Mouse (Mus musculus): ENCODE measurements at regions not wholly inside any gene's neighbourhood (a gene's known extent, or its start where the extent isn't known, plus 50 kb on each side); places are given as distances from the start of the nearest gene placed in this dataset.

DNA sequence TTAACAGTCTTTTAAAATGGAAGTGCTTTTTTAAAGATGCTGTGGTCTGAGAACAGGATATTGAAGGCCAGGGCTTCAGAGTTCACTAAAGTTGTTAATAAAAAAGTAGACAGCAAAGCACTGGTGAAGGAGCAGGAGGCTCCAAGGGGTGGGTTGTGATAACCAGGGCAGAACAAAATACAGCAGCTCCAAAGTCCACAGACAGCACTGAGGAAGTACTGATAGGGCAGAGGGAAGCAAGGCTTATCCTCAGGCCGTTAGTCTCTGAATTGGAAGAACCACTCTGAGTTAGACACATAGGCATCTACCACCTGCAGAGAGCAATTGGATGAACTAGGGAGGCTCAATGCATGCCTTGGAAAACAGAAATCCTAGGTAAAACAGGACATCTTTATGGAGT lies 62.1 kb downstream of the P2ry1 start:
- no peak for DNase-seq

DNA sequence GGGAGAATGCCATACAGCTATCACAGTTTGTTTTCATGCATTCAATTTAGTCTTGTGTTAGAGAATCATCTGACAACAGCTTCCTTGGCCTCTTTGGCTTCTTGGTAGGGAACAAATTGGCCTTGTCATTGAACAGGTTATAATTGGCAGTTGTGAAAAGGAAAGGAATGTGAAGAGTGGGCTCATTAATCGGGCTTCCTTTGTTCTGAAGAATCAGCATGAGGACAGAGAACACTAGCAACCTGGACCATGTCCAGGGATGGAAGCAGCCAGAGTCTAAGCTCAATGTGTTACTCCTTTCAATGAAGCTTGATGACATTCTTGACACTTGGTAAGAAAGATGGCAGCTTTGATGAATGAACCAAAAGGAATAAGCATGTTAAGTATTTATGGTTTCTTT lies 64.5 kb downstream of the P2ry1 start:
- DNase-seq, result no peak

DNA sequence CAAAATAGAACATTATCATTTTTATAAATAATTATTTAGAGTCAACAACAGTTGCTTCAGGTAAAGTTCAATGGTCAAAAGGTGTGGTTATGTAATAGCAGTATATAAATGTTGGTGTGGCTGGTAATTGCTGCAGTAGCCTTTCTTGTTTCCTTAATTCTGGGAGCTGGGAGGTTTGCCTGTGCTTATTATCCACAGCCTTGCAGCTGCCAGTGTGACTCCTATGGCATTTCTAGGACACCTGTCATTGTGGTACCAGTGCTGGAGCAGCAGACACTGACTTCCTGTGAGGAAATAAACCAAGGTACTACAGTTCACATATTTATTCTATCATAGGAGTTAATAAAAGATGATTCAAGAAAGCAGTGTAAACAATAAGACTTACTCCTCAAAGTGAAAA lies 65.6 kb downstream of the P2ry1 start:
- no peak for DNase-seq

DNA sequence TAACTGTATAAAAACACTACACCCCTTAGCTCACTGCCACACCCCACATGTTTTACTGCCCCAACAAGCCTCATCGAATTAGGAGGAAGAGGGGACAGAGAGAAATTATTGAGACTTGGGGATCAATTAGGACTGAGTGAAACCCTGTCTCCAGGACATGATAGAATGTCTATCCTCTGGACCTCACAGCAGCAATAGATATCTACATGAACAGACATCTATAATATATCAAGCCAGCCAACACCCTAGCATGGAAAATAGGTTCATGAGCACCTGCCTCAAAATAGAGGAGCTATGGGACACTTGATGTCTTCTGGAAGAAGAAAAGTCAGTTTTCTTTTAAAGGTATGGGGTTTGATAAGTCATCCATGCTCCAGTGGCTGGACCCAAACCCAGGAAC lies 68.4 kb downstream of the P2ry1 start:
- no peak for DNase-seq

DNA sequence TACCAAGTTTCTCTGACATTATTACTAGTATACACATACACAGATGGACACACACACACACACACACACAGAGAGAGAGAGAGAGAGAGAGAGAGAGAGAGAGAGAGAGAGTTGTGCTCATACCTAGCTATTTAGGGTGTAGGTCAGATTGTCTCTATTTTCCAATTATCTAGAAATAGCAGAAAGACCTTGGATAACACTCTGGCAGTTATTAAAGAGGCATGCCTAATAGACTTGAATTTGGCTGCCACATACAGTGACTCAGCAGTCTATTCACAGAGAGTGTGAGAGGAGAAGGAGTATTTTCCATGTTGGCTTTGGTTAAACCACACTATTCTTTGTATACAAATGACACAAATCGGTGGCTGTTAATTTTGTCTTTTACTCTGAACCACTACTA lies 69.7 kb downstream of the P2ry1 start:
- no peak for DNase-seq

DNA sequence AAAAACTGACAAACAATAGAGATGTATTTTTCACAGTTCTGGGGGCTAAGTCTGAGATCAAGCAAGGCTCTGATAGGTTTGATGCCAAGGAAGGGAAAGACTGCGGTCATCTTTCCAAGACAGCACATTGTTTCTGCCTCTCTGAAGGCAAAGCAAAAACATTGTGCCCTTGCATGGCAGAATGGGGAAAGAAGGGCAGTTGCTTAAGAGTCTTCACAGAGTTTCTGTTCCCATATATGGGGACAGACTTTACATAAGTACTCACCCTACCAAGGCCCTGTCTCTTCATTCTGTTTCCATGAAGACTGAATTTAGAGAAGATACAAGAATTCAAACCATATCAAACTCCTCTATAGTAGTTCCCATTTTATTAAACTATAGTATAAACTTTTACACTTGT lies 70.5 kb downstream of the P2ry1 start:
- no peak for DNase-seq

DNA sequence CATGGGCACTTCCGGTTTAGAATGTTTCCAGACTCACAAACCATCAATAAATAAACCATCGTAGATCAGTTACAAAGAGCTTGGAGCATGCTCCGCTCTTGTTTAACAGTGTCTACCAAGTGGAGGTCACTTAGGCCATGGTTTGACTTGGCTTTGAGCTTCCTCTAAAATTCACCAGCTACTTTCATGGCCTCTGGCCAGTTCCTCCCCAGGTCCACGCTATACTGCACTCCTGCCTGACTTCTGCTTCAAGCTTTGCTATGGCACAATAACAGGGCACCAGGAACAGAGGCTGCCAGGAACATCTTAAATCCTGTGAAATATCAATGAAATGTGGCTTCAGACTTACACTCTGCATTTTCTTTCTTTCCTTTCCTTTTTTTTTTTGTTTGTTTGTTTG lies 71.2 kb downstream of the P2ry1 start:
- no peak for DNase-seq

DNA sequence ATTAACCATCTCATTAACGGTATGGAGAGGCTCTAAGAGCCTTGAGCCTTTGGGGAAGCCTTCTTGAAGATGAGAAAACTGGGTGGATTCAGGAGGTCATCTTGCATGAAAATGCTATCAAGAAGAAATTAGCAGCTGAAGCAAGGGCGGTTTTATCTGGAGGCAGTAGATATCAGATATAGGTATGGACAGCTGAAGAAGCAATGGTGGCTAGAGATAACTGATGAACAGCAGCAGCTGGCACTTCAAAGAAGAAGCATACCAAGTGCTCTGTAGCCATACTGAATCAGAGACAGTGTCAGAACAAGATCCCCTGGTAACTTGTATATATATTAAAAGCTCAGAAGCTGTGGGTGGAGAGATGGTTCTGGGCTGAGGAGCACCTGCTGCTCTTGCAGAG lies 73.2 kb downstream of the P2ry1 start:
- DNase-seq, result no peak

DNA sequence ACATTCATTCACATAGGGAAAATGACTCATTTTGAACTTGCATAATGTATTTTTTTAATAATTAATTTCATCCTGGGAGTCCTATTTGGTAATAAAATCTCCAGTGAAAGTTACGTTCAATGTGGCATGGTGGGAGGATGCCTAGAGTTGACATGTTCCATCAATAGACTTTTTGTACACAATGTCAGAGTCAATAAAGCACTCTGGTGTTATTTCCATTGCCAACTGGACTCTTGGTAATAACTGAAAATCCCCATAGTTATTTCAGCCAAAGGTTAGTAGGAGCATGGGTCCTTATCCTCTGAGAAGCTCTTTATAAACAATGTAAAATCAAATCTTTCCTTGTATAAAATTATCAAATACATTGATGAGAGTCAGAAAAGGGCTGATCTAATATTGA lies 87.3 kb downstream of the P2ry1 start:
- no peak for DNase-seq

DNA sequence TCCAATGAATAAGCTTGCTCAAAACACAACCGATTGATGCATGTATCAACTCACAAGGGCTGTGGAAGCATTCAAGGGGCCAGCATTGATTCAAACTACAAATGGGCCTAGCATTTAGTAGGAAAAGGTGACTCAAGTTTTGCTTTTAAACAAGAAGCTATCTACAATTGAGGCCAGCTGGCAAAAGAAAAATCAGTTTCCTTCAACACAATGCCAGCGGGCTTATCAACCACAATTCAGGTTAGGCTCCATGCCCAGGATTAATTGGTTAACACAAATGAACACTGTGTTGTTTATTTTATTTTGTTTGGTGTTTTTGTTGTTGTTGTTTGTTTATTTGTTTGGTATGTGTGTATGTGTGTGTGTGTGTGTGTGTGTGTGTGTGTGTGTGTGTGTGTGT lies 89.4 kb downstream of the P2ry1 start:
- no peak for DNase-seq

DNA sequence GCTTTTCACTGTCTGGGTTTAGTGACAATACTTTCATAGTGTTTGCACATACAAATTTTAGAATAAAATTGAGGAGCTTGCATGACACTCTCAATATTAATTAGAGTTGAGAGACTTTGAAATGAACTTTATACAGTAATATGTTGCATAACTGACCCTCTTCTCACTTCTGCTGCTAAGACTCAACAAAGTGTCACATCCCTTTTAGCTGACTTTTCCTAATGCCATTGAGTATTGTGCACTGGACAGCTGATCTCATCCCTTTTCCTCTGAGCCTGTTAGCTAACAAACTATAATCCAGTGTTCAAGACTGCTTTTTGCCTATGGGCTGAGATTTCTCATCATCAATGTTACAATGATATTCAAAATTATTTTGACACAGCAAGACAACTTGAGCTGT lies 113.8 kb downstream of the P2ry1 start:
- DNase-seq, result no peak

DNA sequence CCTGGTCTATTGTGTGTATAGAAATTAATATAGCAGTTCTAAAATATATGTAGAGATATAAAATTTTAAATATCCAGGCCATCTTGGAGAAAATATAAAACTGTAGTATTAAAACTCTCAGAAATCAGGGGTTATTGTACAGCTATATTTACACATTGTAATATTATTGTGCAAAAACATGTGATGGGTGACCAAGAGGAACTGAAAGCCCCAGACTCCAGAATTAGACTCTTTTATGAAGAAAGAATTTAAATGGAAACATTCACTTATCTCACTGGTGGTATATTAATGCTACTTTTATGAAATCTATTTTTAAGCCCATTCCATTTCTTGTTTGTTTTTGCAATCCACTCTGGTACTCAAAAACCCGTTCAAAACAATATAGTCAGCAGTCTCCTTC lies 130.5 kb downstream of the P2ry1 start:
- DNase-seq, result no peak

DNA sequence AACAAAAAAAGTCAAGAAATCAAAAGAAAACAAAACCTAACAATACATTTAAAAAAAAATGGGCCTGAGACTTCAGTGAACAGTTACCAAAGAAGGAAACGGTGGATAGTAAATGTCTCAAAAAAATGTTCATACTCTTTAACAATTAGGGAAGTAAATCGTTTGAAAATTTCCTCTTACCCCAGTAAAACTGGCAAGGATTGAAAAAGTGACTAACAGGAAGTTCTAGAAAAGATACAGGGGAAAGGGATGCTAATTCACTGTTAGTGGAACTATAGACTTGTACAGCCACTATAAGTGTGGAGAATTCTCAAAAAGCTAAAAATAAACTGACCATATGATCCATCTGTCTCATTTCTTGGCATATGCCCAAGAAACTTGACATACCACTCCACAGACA lies 151.5 kb downstream of the P2ry1 start:
- DNase-seq, result no peak

DNA sequence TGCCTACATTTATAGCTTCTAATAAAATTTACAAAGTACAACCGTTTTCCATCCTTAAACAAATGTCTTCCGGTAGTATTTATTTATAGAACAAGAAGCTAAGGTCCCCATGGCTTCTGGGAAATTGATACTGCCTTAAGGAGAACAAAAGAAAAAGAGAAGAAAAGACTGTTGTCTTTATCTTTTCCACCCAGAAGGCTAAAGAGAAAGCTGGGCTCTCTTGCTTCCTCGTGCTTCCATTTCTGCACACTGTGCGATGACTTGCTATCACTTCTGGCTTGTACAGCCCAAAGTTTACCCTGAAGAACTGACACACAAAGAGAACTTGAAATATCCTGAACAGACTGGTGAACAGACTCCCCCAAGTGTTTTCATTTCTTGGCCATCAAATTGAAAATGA lies 157.2 kb downstream of the P2ry1 start:
- no peak for DNase-seq

DNA sequence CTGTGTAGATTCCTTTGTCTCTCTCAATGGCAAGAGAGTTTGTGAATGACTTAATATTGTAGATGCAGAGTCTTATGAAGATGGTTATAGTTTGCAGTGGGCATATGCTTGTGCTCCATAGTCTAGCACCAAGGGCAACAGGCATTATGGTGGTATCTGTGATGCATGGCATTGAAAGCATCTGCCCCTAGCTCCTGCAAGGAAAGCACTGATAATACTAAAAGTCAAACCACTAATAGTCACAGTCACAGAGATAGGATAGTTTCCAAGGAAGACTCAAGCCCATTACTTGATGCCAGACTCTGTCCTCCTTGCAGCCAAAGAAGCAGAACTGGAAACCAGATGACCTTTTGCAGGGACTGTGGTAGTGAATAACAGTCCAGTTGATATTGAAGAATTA lies 158.8 kb downstream of the P2ry1 start:
- DNase-seq, result no peak

DNA sequence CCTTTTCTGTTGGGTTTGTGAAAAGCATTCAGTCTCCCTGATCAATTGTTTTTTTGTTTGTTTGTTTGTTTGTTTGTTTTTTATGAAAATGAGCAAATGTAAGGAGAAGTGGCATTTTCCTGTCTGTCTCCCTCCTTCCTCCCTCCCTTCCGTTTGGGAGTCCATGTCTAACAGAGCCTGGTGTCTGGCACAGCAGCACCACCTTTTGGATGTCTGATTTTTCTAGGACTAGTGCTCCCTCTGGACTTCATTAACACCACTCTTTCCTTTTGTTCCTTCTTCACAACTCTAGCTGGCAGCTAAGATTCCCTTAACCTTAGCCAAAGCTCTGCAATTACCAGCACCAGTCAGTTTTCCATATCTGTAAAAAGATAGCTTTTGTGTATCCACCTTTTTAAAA lies 175.6 kb upstream of the Rap2b start:
- DNase-seq, result no peak

DNA sequence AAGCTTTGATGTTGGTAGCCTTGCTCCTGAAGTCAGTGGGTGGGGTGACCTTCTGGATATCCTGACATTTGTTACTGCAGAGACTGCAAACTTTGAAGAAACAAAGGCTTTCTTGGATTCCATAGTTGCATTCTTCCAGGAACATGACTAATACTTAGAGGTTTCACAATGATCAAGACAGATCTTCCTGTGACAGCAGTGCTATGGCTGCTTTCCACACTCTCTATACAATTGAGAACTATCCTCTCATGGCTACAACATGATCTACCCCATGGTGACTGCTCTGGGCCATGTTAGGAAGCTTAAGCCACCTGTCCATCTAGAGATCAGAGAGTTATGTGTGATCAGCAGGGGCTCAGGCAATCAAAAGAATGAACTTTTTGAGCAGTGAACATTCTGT lies 172.8 kb upstream of the Rap2b start:
- DNase-seq, result no peak

DNA sequence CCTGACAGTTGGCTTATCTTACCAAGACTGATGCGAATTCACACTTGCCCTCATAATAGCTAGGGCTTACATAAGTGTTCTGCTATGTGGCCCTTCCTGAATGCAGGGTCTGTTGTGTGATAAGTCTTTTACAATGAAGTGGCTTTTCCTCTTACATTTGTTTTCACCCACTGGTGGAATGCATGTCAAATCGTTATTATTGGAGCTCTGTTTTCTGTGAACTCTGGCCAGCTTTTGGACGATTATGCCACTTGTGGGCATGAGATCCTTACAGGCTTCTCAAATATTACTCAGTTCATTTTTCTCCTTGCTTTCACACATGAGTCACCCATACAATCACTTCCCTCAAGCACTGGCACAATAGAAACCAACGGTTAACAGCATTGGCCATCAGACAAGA lies 144.9 kb upstream of the Rap2b start:
- no peak for DNase-seq

DNA sequence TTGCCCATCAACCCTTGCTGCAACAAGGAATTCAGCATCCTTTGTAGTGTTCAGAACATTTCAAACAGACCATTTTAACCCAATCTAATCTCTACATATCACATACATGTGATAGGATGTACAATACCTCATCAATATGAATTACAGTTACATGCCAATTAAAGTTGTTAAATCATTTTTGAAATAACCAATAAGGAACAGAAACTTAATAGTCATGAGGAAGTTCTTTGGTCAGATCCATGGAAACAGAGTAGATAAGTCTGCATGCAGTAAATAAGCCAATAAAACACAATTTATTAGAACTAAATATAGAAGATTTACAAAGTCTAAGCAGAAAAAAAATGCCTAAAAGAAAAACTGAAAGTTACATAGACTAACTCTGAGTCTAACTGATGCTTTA lies 136.9 kb upstream of the Rap2b start:
- no peak for DNase-seq

DNA sequence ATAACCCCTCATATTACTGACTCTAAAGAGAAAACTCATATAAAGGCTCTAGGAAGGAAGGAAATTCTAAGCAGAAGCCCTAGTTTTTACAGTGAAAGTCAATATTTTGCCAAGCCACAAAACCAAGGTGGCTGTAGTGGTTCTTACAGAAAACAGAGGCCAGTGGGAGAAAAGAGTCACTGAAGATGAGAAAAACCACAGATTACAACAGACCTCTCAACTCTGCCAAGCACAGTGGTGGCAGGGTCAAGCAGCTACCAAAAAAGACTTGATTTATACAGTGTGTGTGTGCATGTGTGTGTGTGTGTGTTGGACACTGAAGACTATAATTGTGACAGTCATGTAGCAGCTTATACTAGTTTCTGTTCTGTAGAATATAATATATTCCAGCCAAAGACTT lies 136.4 kb upstream of the Rap2b start:
- peak; percentile 26 for DNase-seq

DNA sequence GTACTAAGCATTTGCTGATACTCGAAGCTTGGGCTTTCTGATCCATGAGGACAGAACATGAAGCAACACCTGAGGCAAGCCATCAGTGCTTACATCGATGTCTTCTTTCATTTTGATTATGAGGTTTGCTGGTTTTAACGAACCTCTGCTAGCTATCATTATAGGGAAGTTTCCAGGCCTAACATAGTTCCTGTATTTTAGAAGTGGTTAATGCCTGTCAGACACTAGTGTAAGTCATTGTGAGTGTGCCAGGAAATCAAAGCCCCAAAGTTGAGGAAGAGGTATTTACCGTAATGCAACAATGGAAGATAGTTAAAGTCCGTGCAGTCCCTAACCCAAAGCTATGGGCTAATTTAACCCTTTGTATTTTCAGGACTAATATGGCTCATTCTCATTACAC lies 120.1 kb upstream of the Rap2b start:
- DNase-seq, result no peak

DNA sequence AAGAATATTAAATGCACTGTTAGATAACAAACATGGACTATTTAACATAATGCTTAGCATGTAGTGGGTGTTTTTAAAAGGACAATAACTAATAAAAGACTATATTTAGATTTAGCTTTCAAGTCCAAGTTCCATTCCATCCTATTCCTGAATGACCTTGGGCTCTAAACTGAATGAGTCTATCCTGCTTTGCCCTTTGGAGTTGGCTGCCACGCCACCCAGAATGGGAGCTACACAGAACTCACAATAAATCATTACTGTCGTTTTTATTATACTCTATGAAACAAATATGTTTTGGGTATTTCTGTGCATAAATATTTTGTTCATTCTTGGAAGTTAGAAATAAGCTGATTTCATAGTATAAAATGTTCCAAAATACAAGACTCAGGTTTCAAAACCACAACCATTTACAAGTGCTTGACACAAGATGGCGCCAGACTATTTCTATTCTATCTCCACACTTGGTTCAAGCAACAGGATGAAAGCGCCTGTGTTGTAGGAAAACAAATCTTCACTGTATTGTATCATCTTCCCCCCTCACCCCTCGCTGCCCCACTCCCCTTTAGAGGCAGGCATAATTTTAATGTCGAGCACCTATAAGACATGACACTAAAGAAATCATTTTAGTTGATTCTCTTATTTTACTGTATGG lies 117.4 kb upstream of the Rap2b start:
- DNase-seq, result no peak

DNA sequence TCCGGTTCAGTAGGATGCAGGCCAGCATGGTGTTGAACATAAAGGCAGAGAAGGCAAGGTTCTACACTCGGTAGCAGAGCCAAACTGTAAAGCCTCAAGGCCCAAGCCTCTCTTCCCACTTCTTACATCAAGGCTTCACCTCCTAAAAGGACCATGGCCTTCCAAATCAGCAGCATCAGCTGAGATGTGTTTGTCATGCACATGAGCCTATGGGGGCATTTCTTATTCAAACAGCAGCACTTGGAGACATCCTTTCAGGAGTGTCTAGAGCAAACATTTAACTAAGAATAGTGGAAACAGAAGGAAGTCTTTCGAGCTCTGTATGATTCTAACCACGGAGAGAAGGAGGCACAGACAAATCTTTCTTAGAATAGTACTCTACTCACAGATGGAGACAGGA lies 115.0 kb upstream of the Rap2b start:
- no peak for DNase-seq

DNA sequence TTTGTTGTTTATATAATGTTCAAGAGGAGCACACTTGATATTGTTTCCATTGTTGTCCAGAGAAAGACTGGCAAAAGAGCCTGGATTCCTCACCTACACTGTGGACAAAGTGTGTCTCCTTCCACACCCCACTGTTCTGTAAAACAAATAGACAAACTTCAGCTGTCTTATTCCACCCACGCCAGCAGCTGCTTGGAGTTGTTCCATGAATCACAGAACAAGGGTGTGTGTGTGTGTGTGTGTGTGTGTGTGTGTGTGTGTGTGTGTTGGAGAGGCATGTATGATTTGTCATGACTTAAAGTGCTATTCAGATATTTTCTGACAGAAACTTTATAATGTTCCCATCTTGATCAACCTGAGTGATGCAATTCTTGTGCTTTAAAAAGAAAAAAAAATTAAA lies 114.1 kb upstream of the Rap2b start:
- no peak for DNase-seq

DNA sequence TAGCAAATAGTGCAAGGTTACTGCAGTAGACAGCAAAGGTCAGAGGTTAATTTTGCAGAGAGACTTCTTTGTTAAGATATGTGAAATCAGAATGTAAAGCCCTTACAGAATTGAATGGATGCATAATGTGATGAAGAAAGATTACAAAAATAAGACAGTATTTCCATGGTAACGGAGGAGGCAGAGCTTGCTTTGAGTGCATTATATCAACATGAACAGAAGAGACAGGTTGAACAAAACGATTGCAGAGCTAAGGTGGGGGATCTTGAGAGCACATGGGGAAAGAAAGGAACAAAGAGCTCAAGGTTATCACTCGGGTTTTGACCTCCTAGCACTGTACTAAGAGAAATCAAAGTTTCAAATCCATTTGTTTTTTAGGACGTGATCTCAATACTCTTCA lies 106.2 kb upstream of the Rap2b start:
- no peak for DNase-seq
